Comparison of ENCODE assay signal across 8 mouse cellular contexts in genomic region chr12:34906376-34906703, GRCm38 (mm10). TPM values are rescaled to one million over a fixed set of nuclear protein-coding genes. Genes with fewer than 3 reads are reported as not detected.
DNase-seq lines count a peak whose midpoint lies in the region; ATAC-seq and TF ChIP-seq lines count a peak whose summit lies in the region.

No protein-coding gene starts in this region.

- ATAC-seq in forebrain, embryonic 16.5 days = no peak
- no peak for ATAC-seq in liver, embryonic 15.5 days (ENCODE audit: insufficient read depth)
- ATAC-seq in monocyte, adult 5-6 weeks (replicated peaks; ENCODE audit: insufficient number of reproducible peaks, low FRiP score, low TSS enrichment, poor library complexity, severe bottlenecking) = no peak

- no peaks in the 10 kb centered on the region for H3K36me3 ChIP-seq in heart, embryonic 10.5 days
- no peaks in the 10 kb centered on the region for H3K36me3 ChIP-seq in E14TG2a.4 (ENCODE audit: insufficient read depth, low read length)
- H3K36me3 ChIP-seq in forebrain, embryonic 16.5 days (ENCODE audit: control insufficient read depth, insufficient read depth) = no peaks in the 10 kb centered on the region
- no peaks in the 10 kb centered on the region for H3K36me3 ChIP-seq in liver, embryonic 15.5 days (replicated peaks)

- H3K9me3 ChIP-seq in heart, embryonic 10.5 days = no peaks in the 10 kb centered on the region
- no peaks in the 10 kb centered on the region for H3K9me3 ChIP-seq in E14TG2a.4 (ENCODE audit: low read length)
- no peaks in the 10 kb centered on the region for H3K9me3 ChIP-seq in forebrain, embryonic 16.5 days (ENCODE audit: control insufficient read depth, low read length)
- H3K9me3 ChIP-seq in liver, embryonic 15.5 days (replicated peaks) = no peaks in the 10 kb centered on the region

- H3K4me2 ChIP-seq in forebrain, embryonic 16.5 days (ENCODE audit: low read length) = peak overlapping the region; percentile 78
- H3K4me2 ChIP-seq in liver, embryonic 15.5 days = peak overlapping the region; percentile 66

- H3K27ac ChIP-seq in heart, embryonic 10.5 days = peak overlapping the region; percentile 83; the same call in 1 of the 2 replicates
- H3K27ac ChIP-seq in forebrain, embryonic 16.5 days (ENCODE audit: low read length) = no peak overlapping the region; the same call in 1 of the 2 replicates
- no peak overlapping the region for H3K27ac ChIP-seq in liver, embryonic 15.5 days (replicated peaks)

- H3K4me1 ChIP-seq in heart, embryonic 10.5 days = no peaks in the 10 kb centered on the region
- peaks cover 6% of the 10 kb centered on the region for H3K4me1 ChIP-seq in E14TG2a.4 (replicated peaks; ENCODE audit: low read depth, low read length)
- peaks cover 7% of the 10 kb centered on the region for H3K4me1 ChIP-seq in forebrain, embryonic 16.5 days (replicated peaks; ENCODE audit: control insufficient read depth, insufficient read depth, low read length)
- H3K4me1 ChIP-seq in liver, embryonic 15.5 days (replicated peaks) = no peaks in the 10 kb centered on the region

- peak overlapping the region; percentile 84 for H3K4me3 ChIP-seq in heart, embryonic 10.5 days
- peak overlapping the region; percentile 89 for H3K4me3 ChIP-seq in E14TG2a.4 (replicated peaks; ENCODE audit: low read length)
- peak overlapping the region; percentile 84 for H3K4me3 ChIP-seq in forebrain, embryonic 16.5 days (replicated peaks; ENCODE audit: low read length)
- H3K4me3 ChIP-seq in liver, embryonic 15.5 days (replicated peaks) = peak overlapping the region; percentile 51

- no peak for TF ChIP-seq CTCF in E14TG2a.4 (conservative IDR thresholded peaks at IDR 0.05; ENCODE audit: low read length)

- peak overlapping the region; percentile 83 for H3K9ac ChIP-seq in forebrain, embryonic 16.5 days (replicated peaks; ENCODE audit: low read depth, low read length)
- no peak overlapping the region for H3K9ac ChIP-seq in liver, embryonic 15.5 days

- 0% methylated on average over 10 of the region's 10 CpGs for WGBS in heart, embryonic 10.5 days
- WGBS in forebrain, embryonic 16.5 days = under 1% methylated on average over 10 of the region's 10 CpGs
- 2% methylated on average over 10 of the region's 10 CpGs for WGBS in liver, embryonic 15.5 days (ENCODE audit: insufficient replicate concordance)

- no peak for DNase-seq in heart, embryonic 10.5 days (ENCODE audit: low spot score)
- DNase-seq in heart, adult 18-20 months = no peak
- no peak for DNase-seq in adipocyte (ENCODE audit: low spot score)
- no peak for DNase-seq in right cerebral cortex, postnatal 25 days

- H3K27me3 ChIP-seq in heart, embryonic 10.5 days (ENCODE audit: insufficient read depth, poor library complexity, severe bottlenecking) = peaks cover 20% of the 10 kb centered on the region
- H3K27me3 ChIP-seq in E14TG2a.4 (ENCODE audit: insufficient read depth, low read length) = peaks cover 18% of the 10 kb centered on the region
- H3K27me3 ChIP-seq in forebrain, embryonic 16.5 days (replicated peaks; ENCODE audit: control insufficient read depth, insufficient read depth, low read length) = peaks cover 7% of the 10 kb centered on the region; the same call in 1 of the 2 replicates
- peaks cover 41% of the 10 kb centered on the region for H3K27me3 ChIP-seq in liver, embryonic 15.5 days

RNA-seq across cellular contexts. Expression of gene Hdac9, which starts 10.6 kb away (rescaled TPM):
- 14.8 and 25.3 TPM in 2 replicates for polyA plus RNA-seq in heart, embryonic 10.5 days (2016; fragmentation: Nextera tagmentation; extraction: Ambion mirVana)
- total RNA-seq in heart, adult 18-20 months (2021) = 10 to 100 TPM; 15.8 to 16.0 TPM
- 13.6 and 16.4 TPM in 2 replicates for polyA plus RNA-seq in forebrain, embryonic 16.5 days (2015; fragmentation: Nextera tagmentation; extraction: Ambion mirVana)
- 1.5 and 1.6 TPM in 2 replicates for polyA plus RNA-seq in liver, embryonic 15.5 days (2015; fragmentation: Nextera tagmentation; extraction: Ambion mirVana)
- 8.0 to 11.9 TPM (median 8.8 TPM) in 3 replicates for total RNA-seq in monocyte, adult 5-6 weeks (2017)
